Mouse (Mus musculus) gastrocnemius, postnatal 14 days (tissue): ENCODE measurements at regions not wholly inside any gene's neighbourhood (a gene's known extent, or its start where the extent isn't known, plus 50 kb on each side); places are given as distances from the start of the nearest gene placed in this dataset.
A peak's percentile ranks its signal among the peaks of the same experiment; 100 is the strongest.

Source experiments
- DNase-seq: peaks from one replicate; pipeline ENCODE4 v3.0.0; 2021; ENCODE audit warnings: mixed read lengths
- intact Hi-C: fragments of 180-260 bp; cut with DNase I; formaldehyde crosslinking; loops from one replicate; pipeline ENCODE4 v1.15.1; 2025; ENCODE audit warnings: low total_unique reads

DNA sequence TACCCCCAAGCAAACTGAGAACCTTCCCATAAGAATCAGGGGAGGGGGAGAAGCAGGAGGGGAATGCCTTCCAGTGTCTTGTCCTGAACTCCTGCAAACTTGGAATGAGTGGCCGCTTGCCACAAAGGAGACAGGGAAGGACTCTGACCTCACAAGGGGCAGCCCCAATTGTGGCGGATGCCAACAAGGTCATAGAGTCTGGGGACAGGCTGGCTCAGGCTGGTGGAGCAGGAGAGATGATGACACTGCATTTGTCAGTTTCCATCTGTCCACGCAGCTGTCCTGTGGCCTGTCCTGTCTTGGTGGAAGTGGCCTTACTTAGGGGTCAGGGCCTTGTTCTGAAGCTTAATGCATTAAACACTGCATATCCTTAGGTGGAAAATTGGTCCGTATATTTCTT is 414.4 kb upstream of the Nr5a2 start:
- intact Hi-C loops: no loop called here
- DNase-seq: peak; percentile 5

DNA sequence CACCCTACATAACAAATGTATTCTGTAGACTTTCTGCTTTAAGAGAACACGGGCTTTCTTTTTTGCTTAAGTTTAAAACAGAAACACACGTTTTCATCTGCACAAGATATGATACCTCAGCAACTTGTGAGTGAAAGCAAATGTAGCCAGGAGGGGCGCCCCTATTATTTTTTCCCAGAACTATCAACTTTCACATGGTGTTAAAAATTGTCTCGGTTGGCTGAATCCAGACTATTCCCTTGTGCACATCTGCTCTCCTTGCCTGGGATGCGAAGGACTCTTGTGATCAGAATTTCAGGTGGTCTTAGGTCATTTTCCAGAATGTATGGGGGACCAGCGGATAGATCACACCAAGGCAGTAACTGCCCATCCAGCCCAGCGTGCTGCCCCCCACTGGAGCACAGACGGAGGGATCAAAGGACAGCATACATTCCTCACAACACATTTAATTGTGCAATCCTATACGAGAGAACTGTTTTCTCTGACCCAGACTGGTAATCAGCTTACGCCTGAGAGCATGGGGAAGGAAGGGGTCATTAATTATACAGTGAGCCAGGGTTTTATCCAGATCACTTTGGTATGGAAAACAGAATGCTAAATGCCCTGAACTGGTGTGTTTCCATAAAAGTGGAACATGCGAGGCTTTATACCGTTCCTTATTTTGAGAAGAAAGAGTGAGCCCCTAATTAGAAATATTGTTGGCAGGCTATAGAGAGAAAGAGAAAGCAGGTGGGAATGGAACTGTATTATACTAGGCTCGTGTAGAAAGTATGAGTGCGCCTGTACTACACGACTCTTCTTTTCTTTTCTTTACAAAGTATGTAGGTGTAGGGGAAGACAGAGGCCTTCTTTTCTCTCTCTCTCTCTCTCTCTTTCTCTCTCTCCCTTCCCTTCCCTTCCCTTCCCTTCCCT is 413.5 kb upstream of the Nr5a2 start:
- intact Hi-C loops: no loop called here
- no peak for DNase-seq

DNA sequence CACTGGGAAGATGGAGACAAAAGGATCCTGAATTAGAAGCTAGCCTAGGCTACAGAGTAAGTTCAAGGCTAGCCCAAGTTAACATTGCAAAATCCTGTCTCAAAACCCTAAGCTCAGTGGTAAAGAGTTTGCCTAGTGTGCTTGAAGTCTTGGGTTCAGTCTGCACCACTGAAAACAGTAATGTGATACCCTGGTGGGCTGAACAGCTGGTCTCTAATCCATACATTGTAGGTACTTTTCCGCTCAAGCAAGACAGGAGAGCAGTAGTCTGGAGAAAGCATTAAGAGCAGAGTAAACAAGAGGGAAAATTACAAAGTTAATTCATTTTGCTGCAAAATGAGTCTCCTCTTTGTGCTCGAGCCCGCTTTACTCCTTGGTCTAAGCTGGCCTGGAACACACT is 412.0 kb upstream of the Nr5a2 start:
- no peak for DNase-seq
- intact Hi-C loops: no loop called here

DNA sequence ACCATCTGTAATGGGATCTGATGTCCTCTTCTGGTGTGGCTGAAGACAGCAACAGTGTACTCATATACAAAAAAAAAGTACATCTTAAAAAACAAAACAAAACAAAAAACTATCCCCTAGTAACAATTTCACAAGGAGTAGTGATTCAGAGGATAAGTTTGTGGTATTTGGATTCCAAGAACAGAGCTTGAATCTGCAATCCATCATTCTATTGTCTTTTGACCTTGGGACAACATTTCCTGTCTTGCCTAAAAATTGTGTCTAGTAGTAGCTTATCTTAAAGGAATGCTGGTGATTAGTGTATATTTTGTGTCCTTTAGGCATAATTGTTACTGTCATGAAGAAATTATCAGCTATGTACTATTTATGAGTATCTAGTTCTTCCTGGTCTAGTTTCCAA is 404.1 kb upstream of the Nr5a2 start:
- intact Hi-C loops: no loop called here
- DNase-seq: no peak

DNA sequence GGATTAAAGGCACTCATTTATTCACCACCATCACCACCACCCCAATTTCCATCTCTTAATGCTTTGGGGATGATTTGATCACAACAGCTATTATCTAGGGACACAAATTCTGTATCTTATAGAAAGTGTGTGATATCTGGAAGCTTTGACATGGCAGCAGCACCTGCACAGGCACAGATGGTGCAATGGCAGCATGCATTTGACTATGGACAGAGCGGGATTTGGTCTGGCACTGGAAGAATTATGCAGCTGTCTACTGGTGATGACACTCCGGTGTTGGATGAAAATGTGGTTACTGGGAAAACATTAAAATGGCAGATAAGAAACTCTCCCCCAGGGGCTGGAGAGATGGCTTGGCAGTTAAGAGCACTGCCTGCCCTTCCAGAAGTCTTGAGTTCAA is 403.7 kb upstream of the Nr5a2 start:
- intact Hi-C loops: no loop called here
- DNase-seq: no peak

DNA sequence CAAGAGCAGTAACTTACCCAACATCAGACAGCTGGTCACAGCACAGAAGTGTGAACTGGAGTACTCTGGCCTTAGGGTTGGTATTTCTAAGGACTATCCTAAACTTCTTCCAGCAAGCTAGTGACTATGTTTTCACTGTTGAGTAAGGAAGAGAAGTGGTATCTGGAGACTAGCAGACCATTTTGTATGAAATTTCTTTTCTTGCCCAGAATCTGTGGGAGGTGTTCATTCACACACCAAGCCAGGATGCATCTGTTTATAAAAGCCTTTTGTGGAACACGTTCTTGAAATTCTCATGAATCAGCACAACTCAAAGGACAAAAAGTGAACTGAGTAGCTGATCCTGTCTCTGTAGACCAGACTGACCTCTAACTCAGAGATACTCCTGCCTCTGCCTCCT is 403.3 kb upstream of the Nr5a2 start:
- intact Hi-C loops: no loop called here
- DNase-seq: no peak

DNA sequence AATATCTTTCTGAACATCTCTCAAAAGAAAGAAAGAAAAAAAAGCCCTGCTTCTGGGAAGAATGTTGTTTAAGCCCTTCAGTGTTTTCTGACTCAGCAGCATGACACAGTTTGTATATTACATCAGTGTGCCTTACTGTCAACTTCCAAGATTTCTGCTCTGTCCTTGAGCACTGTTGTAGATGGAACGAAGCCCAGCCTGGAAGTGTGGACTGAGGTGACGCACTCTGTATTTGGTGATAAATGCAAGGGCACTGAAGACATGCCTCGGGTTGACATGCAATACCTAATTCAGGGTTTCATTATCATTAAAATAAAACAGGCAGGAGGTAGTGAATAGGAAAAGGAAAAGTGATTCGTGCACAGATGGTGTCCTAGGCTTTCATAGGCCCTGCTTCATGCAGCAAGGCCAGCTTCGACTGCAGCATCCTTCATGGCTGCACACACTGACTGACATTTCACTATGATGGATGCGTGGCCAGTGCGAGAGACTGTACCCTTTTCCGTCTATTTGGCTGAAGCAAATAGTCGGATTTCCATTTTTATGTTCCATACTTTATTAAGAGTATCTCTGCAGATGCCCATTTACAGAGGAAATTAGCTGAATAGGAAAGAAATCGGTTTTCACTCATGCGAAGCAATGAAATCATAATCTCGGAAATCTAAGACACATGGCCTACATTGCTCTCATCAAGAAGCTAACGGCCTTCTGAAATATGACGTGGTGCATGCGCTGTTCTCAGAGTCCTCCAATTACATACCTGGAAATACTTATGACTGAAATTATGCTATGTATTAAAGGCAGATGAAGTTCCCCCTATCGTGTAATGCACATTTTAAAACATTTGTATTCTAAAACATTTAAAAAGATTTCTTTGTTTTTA is 400.7 kb upstream of the Nr5a2 start:
- no peak for DNase-seq
- intact Hi-C loops: no loop called here

DNA sequence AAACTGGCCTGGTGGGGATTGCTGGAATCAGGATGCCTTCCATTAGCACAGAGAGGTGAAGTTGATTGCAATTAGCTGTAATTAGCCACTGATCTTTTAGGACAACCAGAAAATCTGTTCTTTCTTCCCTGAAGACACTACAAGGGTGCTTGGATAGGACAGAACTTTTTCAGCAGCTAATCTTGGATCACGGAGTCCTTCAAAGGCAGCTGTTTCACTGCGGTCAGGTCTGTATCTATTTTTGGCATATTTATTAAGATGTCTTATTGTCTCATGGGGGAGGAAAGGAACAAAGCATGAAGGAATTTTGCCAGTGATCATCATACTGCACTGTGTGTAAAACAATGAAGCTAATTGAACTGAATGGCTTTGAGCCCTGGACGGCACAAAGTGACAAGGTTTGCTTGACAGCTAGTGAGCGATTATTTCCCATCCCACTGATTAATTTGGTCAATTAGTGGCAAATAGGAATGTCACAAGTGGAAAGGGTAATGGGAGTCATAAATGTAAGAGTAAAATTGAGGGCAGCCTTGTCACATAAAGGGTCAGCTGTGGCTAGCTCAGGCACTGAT is 395.8 kb upstream of the Nr5a2 start:
- intact Hi-C loops: no loop called here
- no peak for DNase-seq

DNA sequence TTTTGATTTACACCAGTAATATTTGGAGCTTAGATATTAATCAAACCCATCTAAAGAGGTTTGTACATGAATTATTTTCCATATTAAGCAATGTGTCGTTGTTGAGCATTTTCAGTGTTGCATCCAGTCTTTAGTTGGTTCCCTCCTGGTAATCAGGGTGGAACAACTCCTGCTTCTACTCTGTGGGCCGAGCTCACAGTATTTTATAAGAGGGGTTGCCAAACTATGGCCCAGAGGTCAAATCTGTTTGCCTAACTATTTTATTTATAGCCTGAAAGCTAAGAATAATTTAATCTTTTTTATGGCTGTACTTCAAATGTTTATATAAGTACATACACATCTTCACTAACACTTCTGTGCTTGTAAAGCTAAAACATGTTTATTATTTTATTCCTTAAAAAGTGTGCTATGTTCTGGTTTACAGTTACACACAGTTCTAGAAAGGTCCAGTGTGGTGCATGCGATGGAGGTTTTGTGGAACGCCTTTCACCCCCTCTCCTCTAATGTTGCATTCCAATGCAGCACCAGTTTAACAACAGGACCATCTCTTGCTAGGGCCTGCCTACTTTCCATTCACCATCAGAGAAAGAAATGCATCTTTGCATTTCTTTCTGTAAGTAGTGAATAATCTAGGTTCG is 392.3 kb upstream of the Nr5a2 start:
- no peak for DNase-seq
- intact Hi-C loops: no loop called here

DNA sequence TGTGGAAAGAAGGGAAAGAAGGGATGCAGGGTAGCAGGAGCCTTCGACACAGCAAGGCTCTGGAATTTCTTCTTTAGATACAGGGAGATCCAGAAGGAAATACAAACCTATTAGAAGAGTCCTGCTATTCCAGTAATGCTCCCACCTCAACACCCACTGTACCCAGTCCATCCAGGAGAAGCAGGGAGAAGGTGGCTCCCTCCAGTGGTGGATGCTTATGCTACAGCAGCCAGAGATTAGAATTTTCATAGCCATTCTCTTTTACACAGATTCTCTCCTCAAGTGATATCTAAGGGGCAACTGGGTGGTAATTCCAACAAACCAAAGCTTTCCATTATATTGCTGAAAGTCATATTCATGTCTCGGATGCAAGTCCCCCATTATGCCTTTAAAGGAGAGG is 373.9 kb upstream of the Nr5a2 start:
- DNase-seq: no peak
- intact Hi-C loops: loop anchor here (10.0 kb wide), 1 partner anchor 711 kb away; no protein-coding TSS in a partner anchor

DNA sequence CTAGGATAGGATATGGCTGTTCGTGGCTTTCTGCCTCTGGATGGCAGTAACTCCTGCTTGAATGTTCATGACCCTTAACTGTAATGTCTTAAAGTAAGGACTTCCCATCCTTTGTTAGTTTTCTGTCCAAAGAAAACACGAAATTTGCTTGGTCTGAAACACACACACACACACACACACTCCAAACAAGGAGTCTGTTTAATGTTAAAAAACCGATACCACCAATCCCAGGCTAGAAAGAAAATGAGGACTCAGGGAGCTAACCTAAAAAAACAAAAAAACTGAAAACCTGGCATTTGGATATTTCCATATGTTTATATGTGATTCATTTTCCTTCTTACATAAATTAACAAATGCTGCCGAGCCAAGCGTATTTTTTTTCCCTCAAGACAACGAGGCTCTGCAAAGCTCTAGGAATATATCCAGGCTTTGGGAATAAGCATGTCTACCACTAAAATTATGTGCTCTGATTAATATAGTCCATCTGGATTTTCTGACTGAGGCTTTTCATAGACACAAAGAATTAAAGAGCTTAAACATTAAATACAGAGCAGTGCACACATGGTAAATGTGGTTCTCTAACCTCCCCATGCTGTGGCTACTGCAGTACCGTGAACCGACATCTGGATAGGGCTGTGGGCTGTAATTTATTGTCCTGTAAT is 372.0 kb upstream of the Nr5a2 start:
- intact Hi-C loops: loop anchor here (10.0 kb wide), 1 partner anchor 713 kb away; no protein-coding TSS in a partner anchor
- DNase-seq: no peak

DNA sequence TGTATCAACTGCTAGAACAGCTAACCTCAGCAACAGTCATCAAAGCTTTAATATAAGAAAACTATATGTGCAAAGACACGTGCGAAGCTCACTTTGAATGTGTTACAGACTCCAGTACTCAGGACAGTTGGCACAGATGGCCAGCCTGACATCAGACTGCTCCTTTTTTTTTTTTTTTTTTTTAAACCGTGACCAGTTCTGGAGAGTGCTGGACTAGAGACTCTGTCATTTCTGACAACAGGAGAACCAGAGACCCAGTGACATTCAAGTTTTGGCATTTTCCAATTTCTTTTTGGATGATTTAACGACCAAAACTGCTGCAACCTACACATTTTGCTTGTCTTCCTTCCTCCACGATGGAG is 371.5 kb upstream of the Nr5a2 start:
- intact Hi-C loops: loop anchor here (10.0 kb wide), 1 partner anchor 713 kb away; no protein-coding TSS in a partner anchor
- no peak for DNase-seq

DNA sequence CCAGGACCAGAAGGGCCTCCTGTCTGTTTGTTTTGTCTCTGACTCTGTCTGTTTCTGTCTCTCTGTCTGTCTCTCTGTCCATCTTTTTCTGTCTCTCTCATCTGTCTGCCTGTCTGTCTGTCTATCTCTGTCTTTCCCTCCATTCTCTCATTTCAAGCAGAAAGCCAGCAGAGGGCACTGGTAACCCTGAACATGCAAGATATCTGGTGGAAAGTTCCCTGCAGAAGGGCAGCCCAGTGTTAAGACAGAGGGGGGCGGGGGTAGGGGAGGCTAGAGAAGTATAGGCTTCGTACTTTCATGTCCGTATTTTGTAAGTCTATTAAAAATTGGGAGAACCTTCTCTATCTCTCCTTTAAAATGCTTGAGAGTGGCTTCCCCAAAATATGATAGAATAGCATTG is 370.4 kb upstream of the Nr5a2 start:
- DNase-seq: peak; percentile 42
- intact Hi-C loops: loop anchor here (10.0 kb wide), 1 partner anchor 714 kb away; no protein-coding TSS in a partner anchor

DNA sequence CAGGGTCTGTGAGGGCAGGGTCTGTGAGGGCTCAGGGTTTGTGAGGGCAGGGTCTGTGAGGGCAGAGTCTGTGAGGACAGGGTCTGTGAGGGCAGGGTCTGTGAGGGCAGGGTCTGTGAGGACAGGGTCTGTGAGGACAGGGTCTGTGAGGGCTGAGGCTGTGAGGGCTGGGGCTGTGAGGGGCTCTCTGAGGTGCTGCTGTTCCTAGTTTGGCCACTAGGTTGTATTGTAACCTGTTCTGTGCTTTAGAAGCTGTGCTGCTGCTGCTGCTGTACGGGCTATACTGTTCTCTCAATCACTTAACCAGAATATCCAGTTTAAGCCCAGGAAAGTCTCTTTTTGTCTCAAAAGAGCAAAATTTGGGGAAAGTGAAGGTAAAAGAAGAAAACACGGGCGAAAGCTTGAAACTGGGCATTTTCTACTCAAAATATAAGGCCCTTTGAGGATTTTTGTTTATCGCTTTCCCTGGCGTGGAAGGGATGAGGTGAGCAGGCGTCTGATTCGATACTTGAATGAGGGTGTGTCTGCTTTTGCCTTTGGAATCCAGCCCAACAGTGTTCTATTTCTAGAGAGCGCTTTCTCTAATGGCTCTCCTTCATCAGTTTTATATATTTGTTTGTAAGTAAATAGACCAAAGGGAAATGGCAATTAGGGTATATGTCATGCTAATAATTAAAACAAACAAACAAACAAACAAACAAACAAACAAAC is 363.8 kb upstream of the Nr5a2 start:
- intact Hi-C loops: loop anchor here (10.0 kb wide), 1 partner anchor 211 kb away; no protein-coding TSS in a partner anchor
- DNase-seq: no peak

DNA sequence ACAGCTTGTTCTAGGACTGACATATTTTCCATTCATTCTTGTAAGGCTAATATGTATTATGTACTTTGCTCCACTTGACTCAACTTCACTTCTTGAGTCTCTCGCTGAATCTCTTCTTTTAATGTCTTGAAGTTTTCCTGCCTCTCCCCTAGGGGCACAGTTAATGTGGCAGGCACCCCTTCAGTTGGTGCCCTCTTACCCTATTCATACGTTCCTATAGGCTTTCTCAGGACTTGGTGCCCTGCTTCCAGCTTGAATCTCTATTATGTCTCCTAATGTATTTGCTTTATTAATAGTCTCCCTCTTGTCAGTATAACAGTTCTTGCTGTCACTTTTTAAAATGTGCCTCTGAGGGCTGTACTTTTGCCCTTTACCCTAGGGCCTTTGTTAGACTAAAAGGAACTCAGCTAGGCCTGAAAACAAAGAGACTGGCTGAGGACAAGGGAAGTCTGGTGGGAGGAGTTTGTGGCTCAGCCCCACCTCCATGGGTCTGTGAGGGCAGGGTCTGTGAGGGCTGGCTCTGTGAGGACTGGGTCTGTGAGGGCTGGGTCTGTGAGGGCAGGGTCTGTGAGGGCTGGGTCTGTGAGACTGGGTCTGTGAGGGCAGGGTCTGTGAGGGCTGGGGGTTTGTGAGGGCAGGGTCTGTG is 362.9 kb upstream of the Nr5a2 start:
- no peak for DNase-seq
- intact Hi-C loops: loop anchor here (10.0 kb wide), 1 partner anchor 212 kb away; no protein-coding TSS in a partner anchor

DNA sequence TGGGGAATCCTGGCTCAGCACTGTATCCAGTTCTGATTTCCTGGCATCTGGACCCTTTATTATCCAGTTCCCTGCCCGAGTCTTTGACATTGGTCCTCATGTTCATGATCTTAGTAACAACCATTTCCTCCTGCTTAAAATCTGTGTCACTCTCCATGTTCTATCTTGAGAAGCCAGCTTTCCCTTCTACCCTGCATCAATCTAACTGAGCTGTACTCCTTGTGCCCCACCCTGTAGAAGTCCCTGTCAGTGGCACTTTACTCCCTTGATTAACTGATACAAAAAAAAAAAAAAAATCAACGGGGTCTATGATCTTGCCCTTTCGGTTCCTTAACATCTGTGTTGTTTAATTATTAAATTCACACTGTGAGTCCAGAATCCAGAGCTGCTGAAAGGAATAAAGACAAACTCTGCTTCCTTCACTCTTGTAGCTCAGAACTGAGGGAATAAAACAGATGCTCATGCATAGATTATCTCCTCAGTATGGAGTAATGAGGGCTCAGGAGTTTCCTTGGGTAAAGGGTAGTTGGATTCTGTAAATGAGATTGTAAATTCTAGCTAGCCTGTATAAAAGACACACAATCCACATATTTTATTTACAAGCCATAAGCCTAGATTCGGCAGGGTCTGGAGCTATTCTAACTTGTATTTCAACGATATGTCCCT is 342.6 kb upstream of the Nr5a2 start:
- intact Hi-C loops: no loop called here
- no peak for DNase-seq

DNA sequence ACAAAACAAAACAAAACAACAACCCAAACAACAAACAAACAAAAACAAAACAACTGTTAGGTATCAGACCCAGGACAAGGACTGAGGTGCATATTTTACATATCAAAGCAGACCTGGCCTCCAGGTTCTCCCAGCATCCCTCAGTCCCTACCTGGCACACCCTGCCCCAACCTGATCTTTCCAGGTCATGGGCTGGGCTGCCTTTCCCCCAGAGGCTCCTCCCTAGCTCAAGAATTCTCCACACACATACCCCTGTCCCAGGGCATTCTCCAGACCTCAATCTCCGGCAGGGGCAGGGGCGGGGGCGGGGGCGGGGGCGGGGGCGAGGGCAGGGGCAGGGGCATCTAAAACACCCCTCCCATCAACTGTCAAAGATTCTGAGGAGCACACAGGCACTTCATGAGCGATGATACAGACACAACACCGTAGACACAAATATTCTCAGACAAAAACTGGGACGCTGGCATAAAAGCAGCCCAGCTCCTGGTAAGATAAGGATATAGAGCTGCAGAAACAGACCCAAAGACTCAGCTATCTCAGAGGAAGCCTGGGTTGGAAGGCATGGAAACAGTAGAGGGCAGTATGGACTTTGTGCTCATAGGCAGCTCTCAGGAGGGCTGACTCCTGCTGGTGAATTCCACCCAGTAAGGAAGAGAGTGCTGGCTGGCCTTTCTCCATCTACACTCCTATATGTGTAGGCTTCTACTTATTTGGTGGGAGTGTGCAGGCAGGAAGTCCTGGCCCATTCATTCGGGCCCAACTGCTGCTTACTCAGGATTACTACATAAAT is 337.7 kb upstream of the Nr5a2 start:
- no peak for DNase-seq

More for the DNA sequence above, 337.7 kb upstream of the Nr5a2 start:
- intact Hi-C loops: no loop called here
